In genomic region chr8:3467006-3467885, GRCm38 (mm10) we compare ENCODE assay signal across 7 mouse cellular contexts. TPM values are rescaled to one million over a fixed set of nuclear protein-coding genes. Genes with fewer than 3 reads are reported as not detected.
DNase-seq lines count a peak whose midpoint lies in the region; ATAC-seq lines count a peak whose summit lies in the region.

Gene Pex11g (minus strand): TSS chr8:3467680.

- intact Hi-C loops in left cerebral cortex, postnatal 36 days (cut with DNase I), result no loop called here

- H3K9me3 ChIP-seq in intestine, embryonic 16.5 days (ENCODE audit: control insufficient read depth, low read length), result no peaks in the 10 kb centered on the region
- H3K9me3 ChIP-seq in midbrain, embryonic 11.5 days (ENCODE audit: control insufficient read depth, low read length), result no peaks in the 10 kb centered on the region

- H3K27me3 ChIP-seq in intestine, embryonic 16.5 days (replicated peaks; ENCODE audit: control insufficient read depth, insufficient read depth, low read length), result no peaks in the 10 kb centered on the region
- no peaks in the 10 kb centered on the region for H3K27me3 ChIP-seq in midbrain, embryonic 11.5 days (ENCODE audit: control insufficient read depth, insufficient read depth, low read length)

- WGBS in intestine, embryonic 16.5 days, result 4% methylated on average over 32 of the region's 32 CpGs
- 9% methylated on average over 32 of the region's 32 CpGs for WGBS in midbrain, embryonic 11.5 days

- H3K36me3 ChIP-seq in intestine, embryonic 16.5 days (ENCODE audit: control insufficient read depth, insufficient read depth, low read length), result no peaks in the 10 kb centered on the region
- H3K36me3 ChIP-seq in midbrain, embryonic 11.5 days (ENCODE audit: control insufficient read depth, insufficient read depth, low read length), result no peaks in the 10 kb centered on the region

- peak within 1 kb of the TSS; percentile 76 for H3K27ac ChIP-seq in intestine, embryonic 16.5 days (ENCODE audit: low read length)
- H3K27ac ChIP-seq in midbrain, embryonic 11.5 days (ENCODE audit: low read depth, low read length), result peak within 1 kb of the TSS; percentile 73

- H3K4me2 ChIP-seq in intestine, embryonic 16.5 days (ENCODE audit: low read depth, low read length), result peak within 1 kb of the TSS; percentile 63
- peak within 1 kb of the TSS; percentile 70 for H3K4me2 ChIP-seq in midbrain, embryonic 11.5 days

- peak; percentile 98 for ATAC-seq in intestine, embryonic 16.5 days
- ATAC-seq in midbrain, embryonic 11.5 days (ENCODE audit: low FRiP score), result peak; percentile 98

- H3K4me1 ChIP-seq in intestine, embryonic 16.5 days (ENCODE audit: control insufficient read depth, insufficient read depth, low read length), result peaks cover 6% of the 10 kb centered on the region
- peaks cover 8% of the 10 kb centered on the region; the same call in 1 of the 2 replicates for H3K4me1 ChIP-seq in midbrain, embryonic 11.5 days (ENCODE audit: control insufficient read depth, insufficient read depth, low read length)

- H3K9ac ChIP-seq in intestine, embryonic 16.5 days (ENCODE audit: low read depth, low read length), result peak within 1 kb of the TSS; percentile 81
- peak within 1 kb of the TSS; percentile 76 for H3K9ac ChIP-seq in midbrain, embryonic 11.5 days (ENCODE audit: low read length)

- peak within 1 kb of the TSS; percentile 62 for H3K4me3 ChIP-seq in intestine, embryonic 16.5 days (ENCODE audit: low read length)
- peak within 1 kb of the TSS; percentile 41 for H3K4me3 ChIP-seq in midbrain, embryonic 11.5 days (ENCODE audit: low read depth, low read length)

- DNase-seq in adrenal gland, adult 8-10 months, result peak; percentile 98
- DNase-seq in embryo, embryonic 9.5 days (ENCODE audit: extremely low spot score), result peak; percentile 98
- peak; percentile 93 to 98 for DNase-seq in gastrocnemius, postnatal 4 days (ENCODE audit: low spot score in 2 of 2)
- peak; percentile 74 to 82 for DNase-seq in left cerebral cortex, postnatal 36 days (ENCODE audit: low spot score in 2 of 2)
- peak; percentile 100 for DNase-seq in midbrain, embryonic 11.5 days (ENCODE audit: low spot score, missing footprints)
- peak; percentile 94 for DNase-seq in skeletal muscle tissue, adult 2 months (ENCODE audit: low read depth, low spot score)

RNA-seq across cellular contexts. Expression of gene Pex11g, which starts in this region (rescaled TPM):
- total RNA-seq in adrenal gland, adult 8-10 months (2022), result 10 to 100 TPM; 10.4 to 20.2 (median 12.1) TPM
- 1 to 10 TPM; 3.1 to 5.9 TPM for total RNA-seq in gastrocnemius, postnatal 4 days (2021)
- polyA plus RNA-seq in intestine, embryonic 16.5 days (2015; fragmentation: Nextera tagmentation; extraction: Ambion mirVana), result 17.4 and 17.9 TPM in 2 replicates
- 1 to 10 TPM in 1 of 2 experiments, under 1 TPM in 1; 0.54 to 1.3 TPM for total RNA-seq in left cerebral cortex, postnatal 36 days (2021)
- polyA plus RNA-seq in midbrain, embryonic 11.5 days (2014; fragmentation: Nextera tagmentation; extraction: Ambion mirVana), result 1.8 and 2.8 TPM in 2 replicates

Comparison
In these comparisons a context has a peak if more than half of its experiments do, and no peak if none do; other contexts are left out.
1. Peak in every context shown above with its lines: DNase-seq, ATAC-seq, H3K4me3 ChIP-seq and H3K27ac ChIP-seq.